Mouse (Mus musculus): ENCODE measurements around the gene Tbcc.
"Not testable (repeated sequence)": the region's sequence is repeated elsewhere in the genome, so short reads cannot be mapped to it uniquely, and the experiment has no call there.

Gene Tbcc

GRCm38 (mm10) chr17:46890116-46890815 is at the start of gene Tbcc:
Gene Tbcc (plus strand): TSS chr17:46890684.
- peak; percentile 96 to 98 for DNase-seq (ENCODE audit: low spot score in 2 of 2)

DNA sequence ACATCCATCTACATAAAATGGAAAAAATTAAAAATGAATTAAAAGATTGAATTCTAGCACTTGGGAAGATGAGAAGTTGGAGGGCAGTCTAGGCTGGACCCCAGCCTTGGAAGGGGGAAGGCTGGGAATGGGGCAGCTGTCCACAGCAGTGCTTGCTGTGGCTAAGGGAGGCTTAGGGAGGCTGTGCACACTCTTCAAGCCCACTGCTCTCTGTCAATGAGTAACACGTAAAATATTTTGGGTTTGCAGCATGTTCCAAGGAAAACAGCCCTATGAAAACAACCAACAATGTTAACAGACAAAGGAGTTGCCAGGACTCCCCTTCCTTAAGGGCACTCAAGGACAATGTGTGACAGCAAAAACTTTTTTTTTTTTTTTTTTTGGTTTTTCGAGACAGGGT is 47.5 kb upstream of the Tbcc start:
- DNase-seq (ENCODE audit: low spot score in 2 of 2): no peak

DNA sequence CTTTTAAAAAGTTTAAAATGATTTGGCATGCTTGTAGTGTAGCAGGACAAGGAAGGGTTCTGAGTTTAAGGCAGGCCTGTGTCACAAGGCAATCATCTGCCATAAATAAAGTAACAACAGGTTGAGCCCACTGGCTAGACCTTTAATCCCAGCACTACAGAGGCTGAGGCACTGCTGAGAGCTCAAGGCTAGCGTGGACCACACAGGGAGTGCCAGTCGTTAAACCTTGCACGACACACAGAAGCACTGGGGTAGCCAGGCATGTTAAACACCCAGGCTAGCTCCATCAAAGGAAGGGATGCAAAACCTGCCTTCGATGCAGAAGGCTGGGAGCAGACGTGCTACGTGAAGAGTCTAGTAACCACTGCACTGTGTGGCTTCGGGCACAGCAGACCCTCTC is 46.8 kb upstream of the Tbcc start:
- no peak for DNase-seq (ENCODE audit: low spot score in 2 of 2)

- no peak for DNase-seq (ENCODE audit: low spot score in 2 of 2)
Observed at GRCm38 (mm10) chr17:46844811-46845210, 45.7 kb upstream of the Tbcc start.

- no peak for DNase-seq (ENCODE audit: low spot score in 2 of 2)
Observed at GRCm38 (mm10) chr17:46845262-46845661, 45.2 kb upstream of the Tbcc start.

DNA sequence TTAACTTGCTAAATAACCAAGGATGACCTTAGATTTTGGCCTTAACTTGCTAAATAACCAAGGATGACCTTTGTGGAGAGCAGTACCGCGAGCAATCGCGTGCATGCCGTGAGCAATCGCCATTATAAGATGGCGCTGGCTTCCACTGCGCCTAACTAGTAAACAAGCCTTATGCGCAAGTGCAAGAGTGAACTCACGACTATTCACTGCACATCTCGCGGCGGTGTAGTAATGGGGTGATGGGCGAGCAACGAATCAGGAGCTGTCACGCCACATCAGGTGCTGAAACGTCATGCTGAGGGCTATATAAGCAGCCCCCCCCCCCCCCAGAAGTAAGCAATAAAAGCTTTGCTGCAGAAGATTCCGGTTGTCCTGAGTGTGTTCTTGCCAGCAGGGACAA is 43.9 kb upstream of the Tbcc start:
- not testable (repeated sequence) for DNase-seq (ENCODE audit: low spot score in 2 of 2)

GRCm38 (mm10) chr17:46847206-46847605 is 43.3 kb upstream of the Tbcc start:
- no peak for DNase-seq (ENCODE audit: low spot score in 2 of 2)

DNA sequence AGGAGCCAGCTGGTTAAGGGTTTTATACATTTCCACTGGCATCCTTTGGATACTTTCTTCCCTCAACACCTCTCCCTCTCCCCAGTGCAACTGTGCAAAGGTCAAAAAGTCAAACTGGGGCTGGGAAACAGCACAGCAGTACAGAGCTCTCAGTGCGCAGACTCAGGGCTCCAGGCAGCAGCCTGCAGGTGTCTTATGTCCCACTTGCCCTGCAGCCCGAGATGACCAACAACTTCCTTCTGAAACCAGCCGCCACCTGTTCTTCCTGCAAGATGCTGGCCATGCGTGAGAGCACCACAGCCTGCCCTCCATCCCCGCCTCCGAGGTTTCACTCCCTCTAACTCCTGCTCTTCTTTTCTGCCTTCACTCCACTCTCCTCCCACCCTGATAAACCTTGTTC is 37.8 kb upstream of the Tbcc start:
- DNase-seq (ENCODE audit: low spot score in 2 of 2): peak; percentile 51 to 70

DNA sequence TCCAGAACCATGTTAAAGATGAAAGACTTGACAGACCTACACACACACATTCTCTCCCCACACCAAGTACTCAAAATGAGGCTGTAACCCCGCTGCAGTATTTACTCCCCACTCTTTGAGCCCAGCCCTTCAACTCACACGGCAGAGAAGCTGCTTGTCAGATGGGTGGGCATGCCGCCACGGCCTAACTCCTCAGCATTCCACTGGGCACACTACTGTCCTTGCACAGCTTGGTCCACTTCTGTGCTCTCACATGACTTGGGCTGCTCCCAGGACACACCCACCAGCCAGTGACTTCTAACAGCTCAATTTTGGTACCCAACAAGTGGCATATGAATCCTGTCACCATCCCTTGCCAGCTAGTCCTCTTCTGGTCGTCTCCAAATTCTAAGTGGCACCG is 37.2 kb upstream of the Tbcc start:
- peak in 1 of 2 experiments; percentile 18 for DNase-seq (ENCODE audit: low spot score in 2 of 2)

DNA sequence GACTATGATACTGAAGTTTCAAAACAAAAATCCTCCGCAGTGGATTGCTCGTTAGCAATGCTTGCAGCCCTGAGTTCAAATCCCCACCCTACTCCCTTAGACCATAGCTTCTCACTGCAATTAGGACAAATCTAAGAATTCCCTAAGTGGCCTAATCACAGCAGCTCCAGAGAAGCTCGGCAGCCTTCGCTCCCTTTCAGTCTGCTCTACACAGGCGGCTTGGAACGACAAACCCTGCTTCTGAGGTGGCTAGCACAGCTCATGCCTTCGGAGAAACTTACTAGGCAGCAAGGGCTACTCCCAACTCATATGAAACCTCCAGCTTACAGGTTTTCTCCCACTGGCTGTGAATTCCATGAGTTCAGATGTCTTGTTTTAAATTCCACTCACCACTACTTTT is 36.4 kb upstream of the Tbcc start:
- DNase-seq (ENCODE audit: low spot score in 2 of 2): no peak

GRCm38 (mm10) chr17:46854640-46855110 is 35.8 kb upstream of the Tbcc start:
- DNase-seq (ENCODE audit: low spot score in 2 of 2): no peak

DNA sequence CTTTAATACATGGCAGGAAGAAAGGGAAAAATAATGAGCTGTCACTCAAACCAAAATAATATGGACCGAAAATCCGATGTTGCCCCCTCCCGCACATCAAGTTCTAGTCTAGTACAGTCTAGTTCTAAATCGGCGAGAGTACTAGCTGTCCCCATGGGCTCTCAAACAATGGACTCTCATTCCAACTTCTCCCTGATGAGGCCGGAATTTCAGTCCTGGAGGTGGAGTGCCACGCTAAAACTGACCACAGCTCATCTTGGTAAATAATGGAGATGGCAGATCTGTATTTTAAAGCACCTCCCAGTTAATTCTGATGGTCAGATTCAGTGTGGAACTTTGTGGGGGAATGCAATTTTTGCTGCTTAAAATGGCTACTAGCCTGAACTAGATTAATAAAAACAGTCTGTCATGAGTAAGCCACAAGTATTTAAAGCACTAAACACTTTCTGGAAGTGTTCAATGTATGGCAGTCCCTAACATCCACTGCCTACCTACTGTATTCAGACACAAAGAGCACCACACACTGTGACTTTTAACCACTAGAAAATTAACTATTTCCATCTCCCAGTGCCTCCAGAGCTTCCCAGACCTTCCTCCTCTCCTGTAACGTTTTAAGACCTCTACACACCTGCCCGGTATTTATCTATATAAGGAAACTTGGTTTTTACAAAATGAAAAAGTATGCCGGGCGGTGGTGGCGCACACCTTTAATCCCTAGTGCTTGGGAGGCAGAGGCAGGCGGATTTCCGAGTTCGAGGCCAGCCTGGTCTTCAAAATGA is 35.0 kb upstream of the Tbcc start:
- DNase-seq (ENCODE audit: low spot score in 2 of 2): no peak

GRCm38 (mm10) chr17:46856107-46856388 is 34.4 kb upstream of the Tbcc start:
- DNase-seq (ENCODE audit: low spot score in 2 of 2): no peak

DNA sequence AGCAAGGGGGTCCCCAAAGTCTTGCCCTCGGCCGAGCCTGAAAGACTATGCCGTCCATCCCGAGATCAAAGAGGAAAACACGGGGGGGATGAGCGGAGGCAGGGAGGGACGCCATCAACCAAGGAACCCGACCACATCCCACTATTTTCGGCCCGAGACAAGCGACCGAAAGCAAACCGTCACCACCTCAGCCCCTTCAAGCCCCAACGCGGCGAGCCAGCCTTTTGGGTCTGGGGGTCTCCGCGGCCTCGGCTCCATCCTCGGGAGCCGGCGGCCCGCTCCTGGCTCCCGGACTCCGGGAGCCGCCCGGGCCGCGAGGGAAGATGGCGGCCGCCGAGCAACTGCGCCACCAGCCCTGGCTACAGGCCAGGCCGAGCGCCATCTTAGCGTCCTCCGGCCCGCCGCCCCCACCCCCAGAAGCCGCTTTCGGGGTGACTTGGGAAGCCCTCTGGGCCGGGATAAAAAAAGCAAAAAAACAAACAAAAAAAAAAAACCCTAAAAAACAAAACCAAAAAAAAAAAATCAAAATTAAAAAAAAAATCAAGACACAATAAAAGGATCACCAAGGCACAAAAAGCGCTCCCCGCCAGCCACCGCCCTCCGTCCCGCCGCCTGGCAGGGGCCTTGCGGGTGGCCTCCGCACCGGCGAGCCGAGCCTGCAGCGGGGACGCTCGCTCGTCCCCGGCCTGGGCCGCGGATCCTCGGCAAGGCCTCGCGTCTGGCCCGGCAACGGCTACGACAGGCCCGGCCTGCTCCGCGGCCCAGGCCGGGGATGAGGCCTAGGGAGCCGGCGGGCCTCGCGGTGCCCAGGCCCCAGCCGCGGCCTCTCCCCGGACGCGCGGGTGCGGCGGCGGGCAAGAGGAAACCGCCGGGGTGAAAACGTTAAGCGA is 33.8 kb upstream of the Tbcc start:
- DNase-seq (ENCODE audit: low spot score in 2 of 2): peak; percentile 84 to 93

DNA sequence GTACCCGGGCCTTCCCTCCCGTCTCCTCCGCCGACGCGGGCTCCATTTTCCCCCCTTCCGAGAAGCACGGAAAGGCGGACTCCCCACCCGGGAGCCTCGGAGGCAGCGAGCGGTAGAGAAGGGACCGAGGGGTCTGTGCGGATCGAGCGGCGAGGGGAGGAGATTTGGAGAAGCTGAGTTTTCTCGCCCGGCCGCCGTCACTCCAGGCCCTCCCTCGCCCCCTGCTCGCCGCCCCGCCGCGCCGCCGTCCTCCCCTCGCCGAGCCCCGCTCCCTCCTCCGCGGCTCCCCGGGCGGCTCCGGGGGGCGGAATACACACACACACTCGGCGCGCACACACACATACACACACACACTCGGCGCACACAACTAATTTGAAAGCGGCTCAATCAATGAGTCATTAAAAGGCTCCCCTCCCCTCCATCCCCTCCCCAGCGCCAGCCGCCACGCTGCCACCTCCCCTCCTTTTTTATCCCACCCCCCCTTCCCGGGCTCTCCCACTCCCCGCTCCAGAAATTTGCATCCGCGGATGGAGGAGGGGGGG is 33.1 kb upstream of the Tbcc start:
- peak; percentile 75 to 90 for DNase-seq (ENCODE audit: low spot score in 2 of 2)

GRCm38 (mm10) chr17:46857903-46858748 is 32.4 kb upstream of the Tbcc start, which contains the start of gene Bicral:
Gene Bicral (minus strand): TSS chr17:46858482.
- peak; percentile 79 to 90 for DNase-seq (ENCODE audit: low spot score in 2 of 2)

DNA sequence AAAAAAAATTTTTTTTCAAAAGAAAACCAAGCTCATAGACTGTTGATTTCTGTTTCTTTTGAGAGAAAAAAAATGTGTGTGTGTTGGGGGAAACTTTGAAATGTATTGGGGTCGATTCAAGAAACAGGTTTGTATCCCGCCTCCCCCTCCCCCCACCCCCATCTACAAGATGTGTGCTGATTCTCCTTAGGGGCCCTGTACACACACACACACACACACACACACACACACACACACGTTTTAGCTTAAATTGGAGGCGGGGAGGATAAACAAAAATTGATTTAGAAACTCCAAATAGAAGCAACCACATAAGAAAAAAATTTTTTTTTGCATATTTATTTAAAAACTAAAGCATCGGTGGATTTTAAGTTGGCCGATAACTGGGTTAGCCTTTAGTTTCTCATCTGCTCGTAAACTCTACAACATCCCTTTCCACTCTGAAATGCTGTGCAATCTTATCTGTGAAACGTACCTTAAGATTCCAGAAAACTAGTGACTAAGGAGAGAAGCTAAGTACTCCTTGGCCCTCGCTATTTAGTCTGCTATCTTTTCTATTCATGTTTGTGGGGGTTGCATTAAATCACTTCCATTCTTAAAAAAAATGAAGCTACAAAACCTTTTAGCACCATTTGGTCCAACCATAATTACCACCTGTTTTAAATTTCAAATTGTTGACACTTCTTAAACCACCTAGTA is 31.6 kb upstream of the Tbcc start:
- DNase-seq (ENCODE audit: low spot score in 2 of 2): no peak

- no peak for DNase-seq (ENCODE audit: low spot score in 2 of 2)
Observed at GRCm38 (mm10) chr17:46860120-46860519, 30.4 kb upstream of the Tbcc start.

DNA sequence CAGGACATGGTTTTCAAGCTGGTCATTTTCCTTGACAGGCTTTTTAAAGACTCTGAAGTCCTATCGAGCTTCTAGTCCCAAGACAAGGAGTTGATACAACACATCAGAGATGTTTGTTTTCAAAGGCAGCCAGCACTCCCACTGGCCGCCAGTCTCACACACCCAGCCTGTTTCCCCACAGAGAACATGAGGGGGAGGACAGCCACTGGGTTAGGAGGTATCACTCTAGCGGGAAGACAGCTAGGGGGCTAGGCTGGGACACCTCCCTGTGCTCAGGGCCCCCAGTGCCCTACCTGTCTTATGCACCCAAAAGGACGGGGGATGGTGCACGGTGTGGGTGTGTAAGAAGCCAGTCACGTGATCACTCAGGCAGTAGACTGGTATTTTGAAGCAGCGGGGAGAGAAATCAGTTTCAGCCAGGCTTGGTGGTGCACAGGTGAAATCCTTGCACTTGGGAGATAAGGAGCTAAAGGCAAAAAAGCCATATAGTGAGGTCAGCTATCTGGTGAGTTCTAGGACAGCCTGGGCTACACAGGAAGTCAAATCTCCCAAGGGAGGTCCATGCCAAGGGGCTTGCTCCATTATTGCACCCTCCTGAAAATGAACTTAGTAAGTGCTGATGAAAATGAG is 25.8 kb upstream of the Tbcc start:
- DNase-seq (ENCODE audit: low spot score in 2 of 2): no peak

DNA sequence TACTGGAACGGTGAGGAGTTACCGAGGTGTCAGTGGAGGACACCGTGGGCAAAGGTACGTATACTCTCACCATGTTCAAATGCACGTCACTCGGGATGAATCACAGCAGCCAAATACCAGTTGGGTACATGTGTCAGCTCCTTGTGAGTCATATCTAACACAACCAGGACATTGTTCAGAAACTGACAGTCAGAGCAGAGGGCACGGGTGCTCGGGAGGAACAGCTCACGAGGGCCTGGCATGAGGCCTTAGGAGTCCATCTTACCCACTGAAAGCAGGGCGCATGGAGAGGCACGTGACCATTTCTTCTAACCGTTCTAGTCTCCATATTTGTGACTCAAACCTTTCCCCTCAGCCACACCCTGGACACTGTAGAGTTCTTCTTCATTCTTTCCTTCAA is 23.6 kb upstream of the Tbcc start:
- no peak for DNase-seq (ENCODE audit: low spot score in 2 of 2)

All from spleen, postnatal 4 days (tissue).